Mouse (Mus musculus) gonadal fat pad, adult 2 months (tissue): ENCODE results near the gene Use1. TPM values are rescaled to one million over a fixed set of nuclear protein-coding genes. Genes with fewer than 3 reads are reported as not detected.
"Not testable (repeated sequence)": the region's sequence is repeated elsewhere in the genome, so short reads cannot be mapped to it uniquely, and the experiment has no call there.

Experiments
- DNase-seq: peaks from one replicate; pipeline ENCODE4 v3.0.0-alpha.2; 2012; ENCODE audit warnings: low read depth
- polyA plus RNA-seq: library from polyadenylated mRNA; depleted of rRNA; stranded (reverse); fragments of >200 nt; gene quantifications from 2 replicates; pipeline ENCODE4 v1.2.3, GENCODE M21; 2012; rRNA removed

Use1 gene
- 157 and 172 TPM in 2 replicates for polyA plus RNA-seq

GRCm38 (mm10) chr8:71366771-71367528 lies at the start of gene Use1:
Gene Use1, plus strand, starts transcription at chr8:71366848.
- DNase-seq, result peak; percentile 86

- not testable (repeated sequence) for DNase-seq
These were observed 48.0 kb upstream of the Use1 start for GRCm38 (mm10) chr8:71318610-71319009.

- DNase-seq, result not testable (repeated sequence)
These were observed 46.9 kb upstream of the Use1 start for GRCm38 (mm10) chr8:71319760-71320159.

GRCm38 (mm10) chr8:71322939-71323338 lies 43.7 kb upstream of the Use1 start:
- no peak for DNase-seq

- no peak for DNase-seq
These were observed 41.8 kb upstream of the Use1 start for GRCm38 (mm10) chr8:71324848-71325247.

- not testable (repeated sequence) for DNase-seq
These were observed 28.8 kb upstream of the Use1 start for GRCm38 (mm10) chr8:71337834-71338233.

GRCm38 (mm10) chr8:71340625-71341024 lies 26.0 kb upstream of the Use1 start:
- DNase-seq, result no peak

GRCm38 (mm10) chr8:71346581-71346980 lies 20.1 kb upstream of the Use1 start:
- no peak for DNase-seq

- no peak for DNase-seq
These were observed 15.5 kb upstream of the Use1 start for GRCm38 (mm10) chr8:71351117-71351516.

- DNase-seq, result no peak
These were observed 15.1 kb upstream of the Use1 start for GRCm38 (mm10) chr8:71351520-71351919.

- no peak for DNase-seq
These were observed 8.6 kb upstream of the Use1 start for GRCm38 (mm10) chr8:71358026-71358425.

- DNase-seq, result no peak
These were observed 1.0 kb downstream of the Use1 start for GRCm38 (mm10) chr8:71367529-71368176.

GRCm38 (mm10) chr8:71368366-71368765 lies 1.7 kb downstream of the Use1 start:
- DNase-seq, result no peak

GRCm38 (mm10) chr8:71369040-71369718 lies 2.5 kb downstream of the Use1 start:
- DNase-seq, result no peak

GRCm38 (mm10) chr8:71370711-71371235 lies 4.1 kb downstream of the Use1 start:
- DNase-seq, result no peak

GRCm38 (mm10) chr8:71371236-71371848 lies 4.7 kb downstream of the Use1 start, which contains the start of gene Ocel1:
Gene Ocel1, plus strand, starts transcription at chr8:71371298.
- DNase-seq, result no peak

- DNase-seq, result no peak
These were observed 5.8 kb downstream of the Use1 start for GRCm38 (mm10) chr8:71372427-71372826.

- no peak for DNase-seq
These were observed 6.4 kb downstream of the Use1 start for GRCm38 (mm10) chr8:71373000-71373399.

GRCm38 (mm10) chr8:71374616-71375206 lies 8.1 kb downstream of the Use1 start:
- DNase-seq, result no peak

GRCm38 (mm10) chr8:71375581-71376422 lies 9.2 kb downstream of the Use1 start:
- no peak for DNase-seq
